10 mouse cellular contexts compared by ENCODE assay signal in the genomic region with DNA sequence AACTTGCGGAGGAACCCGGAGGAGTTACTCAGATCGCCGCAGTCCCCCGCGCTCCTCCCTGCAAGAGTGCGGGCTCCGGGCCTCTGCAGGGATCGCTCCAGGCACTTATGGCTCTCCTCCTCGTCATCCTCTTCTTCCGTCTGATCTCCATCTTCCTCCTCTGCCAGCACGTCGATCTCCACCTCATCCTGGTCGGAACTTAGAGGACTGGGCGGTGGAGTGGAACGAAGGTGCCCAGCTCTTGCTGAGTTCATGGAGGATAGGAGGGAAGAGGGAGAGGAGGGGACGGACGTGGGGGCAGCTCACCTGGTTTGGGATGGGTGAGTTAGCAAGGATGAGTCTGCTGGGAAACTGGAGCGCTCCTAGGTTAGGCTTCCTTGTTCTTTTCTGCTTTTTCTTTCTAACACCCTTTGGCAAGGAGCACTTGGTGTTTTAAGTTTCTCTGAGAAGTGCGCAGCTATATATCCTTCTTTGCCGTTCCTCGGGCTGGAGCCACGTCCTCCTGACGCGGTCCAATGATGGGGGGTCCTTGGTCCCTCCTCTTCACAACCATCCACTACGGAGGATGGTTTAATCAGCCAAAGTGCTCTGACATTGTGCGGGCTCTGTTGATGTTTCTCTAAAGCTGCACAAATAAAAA. TPM values are rescaled to one million over a fixed set of nuclear protein-coding genes. Genes with fewer than 3 reads are reported as not detected.
DNase-seq lines count a peak whose midpoint lies in the region; ATAC-seq and TF ChIP-seq lines count a peak whose summit lies in the region.
"Had no signal": no experiment of that assay in that cellular context is flagged by ENCODE, and none has a peak within 500 bp of the region (broad histone marks: within the 10 kb centered on the region; RNA-seq: fewer than 3 reads in every experiment).

A gene (minus strand): TSS at position 617 of the 640 bp plus-strand sequence.

- peak within 1 kb of the TSS; percentile 76 for H3K4me3 ChIP-seq in E14TG2a.4 (replicated peaks; ENCODE audit: low read length)
- peak within 1 kb of the TSS; percentile 54 for H3K4me3 ChIP-seq in heart, embryonic 16.5 days (ENCODE audit: low read length)
- peak within 1 kb of the TSS; percentile 18 for H3K4me3 ChIP-seq in liver, embryonic 16.5 days (ENCODE audit: low read depth, low read length)

- WGBS in heart, embryonic 16.5 days: 2% methylated on average over 25 of the region's 27 CpGs
- WGBS in liver, embryonic 16.5 days (ENCODE audit: insufficient replicate concordance): 2% methylated on average over 27 of the region's 27 CpGs

- no peak for TF ChIP-seq CTCF in E14TG2a.4 (conservative IDR thresholded peaks at IDR 0.05; ENCODE audit: low read length)

- peaks cover 57% of the 10 kb centered on the region for H3K4me1 ChIP-seq in E14TG2a.4 (replicated peaks; ENCODE audit: low read depth, low read length)
- peaks cover 24% of the 10 kb centered on the region for H3K4me1 ChIP-seq in heart, embryonic 16.5 days (ENCODE audit: control insufficient read depth, insufficient read depth, low read length)
- H3K4me1 ChIP-seq in liver, embryonic 16.5 days (ENCODE audit: control insufficient read depth, low read depth, low read length): no peaks in the 10 kb centered on the region

- H3K27ac ChIP-seq in heart, embryonic 16.5 days (ENCODE audit: low read length): no peak within 1 kb of the TSS
- no peak within 1 kb of the TSS for H3K27ac ChIP-seq in liver, embryonic 16.5 days (ENCODE audit: low read length)

- no peak for ATAC-seq in heart, embryonic 16.5 days (replicated peaks; ENCODE audit: extremely low read depth, insufficient read depth, low FRiP score)
- no peak for ATAC-seq in liver, embryonic 16.5 days (ENCODE audit: low read depth)

- no peak within 1 kb of the TSS for H3K9ac ChIP-seq in heart, embryonic 16.5 days (ENCODE audit: low read length)
- no peak within 1 kb of the TSS for H3K9ac ChIP-seq in liver, embryonic 16.5 days (ENCODE audit: low read depth, low read length)

- no peaks in the 10 kb centered on the region for H3K9me3 ChIP-seq in E14TG2a.4 (ENCODE audit: low read length)
- no peaks in the 10 kb centered on the region for H3K9me3 ChIP-seq in heart, embryonic 16.5 days (replicated peaks; ENCODE audit: control insufficient read depth, low read length)
- no peaks in the 10 kb centered on the region for H3K9me3 ChIP-seq in liver, embryonic 16.5 days (replicated peaks; ENCODE audit: control insufficient read depth, low read length)

- peak; percentile 67 for DNase-seq in heart, adult 11 months
- DNase-seq in heart, postnatal 36 days: no peak
- DNase-seq in cerebellum, adult 11-12 months: no peak
- DNase-seq in urinary bladder, postnatal 14 days (ENCODE audit: low spot score): no peak
- no peak for DNase-seq in kidney, adult 9 months

- intact Hi-C loops in heart, postnatal 36 days (cut with DNase I): no loop called here

- H3K27me3 ChIP-seq in E14TG2a.4 (ENCODE audit: insufficient read depth, low read length): peaks cover 87% of the 10 kb centered on the region
- peaks cover 74% of the 10 kb centered on the region for H3K27me3 ChIP-seq in heart, embryonic 16.5 days (ENCODE audit: control insufficient read depth, insufficient read depth, low read length)
- H3K27me3 ChIP-seq in liver, embryonic 16.5 days (ENCODE audit: control insufficient read depth, insufficient read depth, low read depth, low read length): peaks cover 77% of the 10 kb centered on the region

- H3K36me3 ChIP-seq in E14TG2a.4 (ENCODE audit: insufficient read depth, low read length): no peaks in the 10 kb centered on the region
- no peaks in the 10 kb centered on the region for H3K36me3 ChIP-seq in heart, embryonic 16.5 days (ENCODE audit: control insufficient read depth, insufficient read depth)
- H3K36me3 ChIP-seq in liver, embryonic 16.5 days (ENCODE audit: control insufficient read depth, insufficient read depth): no peaks in the 10 kb centered on the region

- peak within 1 kb of the TSS; percentile 78 for H3K4me2 ChIP-seq in heart, embryonic 16.5 days (ENCODE audit: low read depth, low read length)
- peak within 1 kb of the TSS; percentile 12 for H3K4me2 ChIP-seq in liver, embryonic 16.5 days (ENCODE audit: low read depth, low read length)

RNA-seq across cellular contexts. Expression of the gene that starts here (rescaled TPM):
- not detected for total RNA-seq in heart, postnatal 36 days (2021)
- polyA plus RNA-seq in heart, embryonic 16.5 days (2015; fragmentation: Nextera tagmentation; extraction: Ambion mirVana): not detected in 2 replicates
- 0.08 TPM in 1 of 2 replicates, not detected in the other for polyA plus RNA-seq in liver, embryonic 16.5 days (2015; fragmentation: Nextera tagmentation; extraction: Ambion mirVana)
- total RNA-seq: adrenal gland, adult 2 months; gastrocnemius, postnatal 14 days had no signal
- polyA plus RNA-seq: adrenal gland, adult 2 months had no signal

Comparison
In these comparisons a context has a peak if more than half of its experiments do, and no peak if none do; other contexts are left out.
1. H3K4me3 ChIP-seq: peak in every context shown above with its lines; median percentile 76 in E14TG2a.4; 54 in heart, embryonic 16.5 days; 18 in liver, embryonic 16.5 days.